Mouse (Mus musculus): ENCODE data around the gene Bcl6b. TPM values are rescaled to one million over a fixed set of nuclear protein-coding genes. Genes with fewer than 3 reads are reported as not detected.

Bcl6b gene
- total and polyA plus RNA-seq, 3 experiments, result 0.22 TPM; not detected in 2

DNA sequence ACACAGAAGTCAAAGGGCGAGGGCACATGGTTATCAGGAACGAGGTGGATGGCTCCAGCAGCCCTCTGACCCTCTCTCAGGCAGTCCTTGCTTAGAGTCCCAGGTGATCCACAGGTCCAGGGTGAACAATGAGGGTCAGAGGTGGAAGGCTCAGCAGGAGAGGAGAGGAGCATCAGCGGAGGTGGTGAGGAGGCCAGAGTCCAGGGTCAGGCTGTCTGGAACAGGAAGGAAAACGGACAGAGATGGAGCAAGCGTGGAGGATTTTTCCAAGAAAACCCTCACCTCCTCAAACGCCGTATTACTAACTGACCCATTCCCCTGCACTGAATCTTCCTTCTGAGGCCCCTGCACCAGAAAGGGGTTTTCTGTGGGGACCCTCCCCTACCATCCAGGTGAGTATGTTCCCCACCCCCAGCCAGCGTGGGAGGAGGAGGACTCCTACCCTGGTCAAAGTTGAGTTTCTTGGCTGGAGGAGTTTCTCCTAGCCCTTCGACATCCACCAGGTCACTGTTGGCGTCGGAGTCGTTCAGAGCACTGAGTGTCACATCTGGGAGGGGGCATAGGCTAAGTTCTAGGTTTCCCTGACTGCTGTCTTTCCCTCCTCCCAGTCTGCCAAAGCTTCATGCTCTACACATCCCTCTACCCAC lies 5.8 kb upstream of the Bcl6b start:
- ATAC-seq (ENCODE audit: extremely low read depth, insufficient number of reproducible peaks, low FRiP score, poor library complexity, severe bottlenecking) (no peak), DNase-seq (ENCODE audit: low spot score) (no peak)
- Histone ChIP-seq H3K4me1 (ENCODE audit: insufficient read depth, low read depth, low read length) (peaks cover 74% of the 10 kb centered on the region), H3K4me3 (ENCODE audit: low read depth, low read length) (no peak overlapping the region), H3K9me3 (replicated peaks) (no peaks in the 10 kb centered on the region), H3K36me3 (replicated peaks) (peaks cover 34% of the 10 kb centered on the region), H3K27me3 (ENCODE audit: insufficient read depth, low read length) (peaks cover under 1% of the 10 kb centered on the region; the same call in 1 of the 2 replicates)
- no peak for TF ChIP-seq CTCF (IDR thresholded peaks at IDR 0.05; ENCODE audit: low read depth, low read length)
- TF ChIP-seq POLR2AphosphoS5 (IDR thresholded peaks at IDR 0.05; ENCODE audit: insufficient replicate concordance, low read depth, low read length), result no peak
- TF ChIP-seq GATA1 (IDR thresholded peaks at IDR 0.05; ENCODE audit: borderline replicate concordance, low read length), result no peak
- TF ChIP-seq GATA2 (IDR thresholded peaks at IDR 0.05; ENCODE audit: borderline replicate concordance, low read depth, low read length), result no peak
- TF ChIP-seq TAL1 (conservative IDR thresholded peaks at IDR 0.05; ENCODE audit: low read depth, low read length), result no peak

DNA sequence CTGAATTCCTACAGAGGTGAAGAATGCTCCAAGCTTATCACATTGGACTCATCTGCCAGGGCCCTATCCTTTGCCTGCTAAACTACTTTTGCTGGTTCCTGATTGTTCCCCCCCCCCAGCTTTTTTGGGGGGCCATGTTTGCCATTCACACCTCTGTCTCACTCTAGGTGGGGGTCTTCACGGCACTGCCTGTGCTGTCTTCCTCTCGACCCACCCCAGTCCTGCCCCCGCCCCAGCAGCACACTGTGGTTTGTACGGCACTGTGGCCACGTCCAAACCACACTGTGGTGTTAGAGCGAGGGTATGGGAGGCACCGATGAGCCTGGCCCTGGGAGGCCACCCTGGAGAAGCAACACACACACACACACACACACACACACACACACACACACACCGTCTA lies 4.9 kb upstream of the Bcl6b start:
- peaks cover 9% of the 10 kb centered on the region for H3K27me3 ChIP-seq (ENCODE audit: insufficient read depth, low read length)
- H3K9me3 ChIP-seq (replicated peaks), result no peaks in the 10 kb centered on the region
- DNase-seq (ENCODE audit: low spot score) (no peak), ATAC-seq (ENCODE audit: extremely low read depth, insufficient number of reproducible peaks, low FRiP score, poor library complexity, severe bottlenecking) (no peak)
- H3K4me1 ChIP-seq (ENCODE audit: insufficient read depth, low read depth, low read length), result peaks cover 77% of the 10 kb centered on the region
- H3K4me3 ChIP-seq (ENCODE audit: low read depth, low read length), result no peak overlapping the region
- H3K36me3 ChIP-seq (replicated peaks), result peaks cover 34% of the 10 kb centered on the region
- TF ChIP-seq GATA2 (IDR thresholded peaks at IDR 0.05; ENCODE audit: borderline replicate concordance, low read depth, low read length), result no peak
- no peak for TF ChIP-seq GATA1 (IDR thresholded peaks at IDR 0.05; ENCODE audit: borderline replicate concordance, low read length)
- TF ChIP-seq TAL1 (conservative IDR thresholded peaks at IDR 0.05; ENCODE audit: low read depth, low read length), result no peak

DNA sequence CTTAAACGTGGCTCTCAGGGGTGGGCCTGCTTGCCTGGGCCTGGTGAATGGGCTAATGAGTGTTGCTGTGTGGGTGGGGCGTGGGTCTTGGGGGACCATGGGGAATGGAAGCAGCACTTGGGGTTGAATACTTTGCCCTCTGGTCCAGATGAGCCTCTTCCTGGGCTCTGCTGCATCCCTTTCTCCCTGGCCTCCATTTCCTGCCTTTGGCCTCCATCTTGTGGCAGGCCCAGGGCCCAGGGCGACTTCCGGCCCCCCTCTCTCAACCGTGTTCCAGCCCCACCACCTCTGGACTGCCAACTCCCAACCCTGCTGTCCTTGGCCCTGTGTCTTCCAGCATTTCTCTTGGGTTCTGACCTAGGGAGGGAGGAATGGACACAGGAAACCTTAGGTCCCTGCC lies 4.4 kb upstream of the Bcl6b start:
- ATAC-seq (ENCODE audit: extremely low read depth, insufficient number of reproducible peaks, low FRiP score, poor library complexity, severe bottlenecking), result no peak
- no peak for TF ChIP-seq POLR2AphosphoS5 (IDR thresholded peaks at IDR 0.05; ENCODE audit: insufficient replicate concordance, low read depth, low read length)
- no peak for TF ChIP-seq CTCF (IDR thresholded peaks at IDR 0.05; ENCODE audit: low read depth, low read length)
- H3K27me3 ChIP-seq (ENCODE audit: insufficient read depth, low read length), result peaks cover 14% of the 10 kb centered on the region
- no peak overlapping the region for H3K4me3 ChIP-seq (ENCODE audit: low read depth, low read length)
- H3K4me1 ChIP-seq (ENCODE audit: insufficient read depth, low read depth, low read length), result peaks cover 79% of the 10 kb centered on the region
- DNase-seq (ENCODE audit: low spot score), result no peak
- H3K9me3 ChIP-seq (replicated peaks), result no peaks in the 10 kb centered on the region
- peaks cover 34% of the 10 kb centered on the region for H3K36me3 ChIP-seq (replicated peaks)

DNA sequence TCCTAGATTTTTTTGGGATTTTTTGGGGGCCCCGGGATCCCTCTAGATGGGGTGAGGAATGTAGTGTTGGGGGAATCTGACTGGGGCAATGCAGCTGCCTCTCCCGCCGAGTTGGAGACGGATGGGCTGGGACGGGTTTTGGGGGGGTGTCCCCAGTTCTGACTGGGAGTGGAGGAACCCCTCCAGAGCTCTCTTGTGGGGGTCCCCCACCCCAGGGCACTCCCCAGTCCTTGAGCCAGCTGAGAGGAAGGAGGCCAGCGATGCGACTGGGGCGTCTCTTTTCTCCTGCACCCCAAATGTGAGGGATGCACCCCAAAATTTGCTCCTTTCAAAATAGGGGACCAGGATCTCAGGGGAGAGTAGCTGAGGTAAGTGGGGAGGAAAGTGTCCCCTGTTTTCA lies 3.4 kb upstream of the Bcl6b start:
- Histone ChIP-seq H3K9me3 (replicated peaks) (no peaks in the 10 kb centered on the region), H3K4me1 (ENCODE audit: insufficient read depth, low read depth, low read length) (peaks cover 75% of the 10 kb centered on the region), H3K27me3 (ENCODE audit: insufficient read depth, low read length) (peaks cover 24% of the 10 kb centered on the region), H3K4me3 (ENCODE audit: low read depth, low read length) (no peak overlapping the region; the same call in 1 of the 2 replicates), H3K36me3 (replicated peaks) (peaks cover 31% of the 10 kb centered on the region)
- TF ChIP-seq POLR2AphosphoS5 (IDR thresholded peaks at IDR 0.05; ENCODE audit: insufficient replicate concordance, low read depth, low read length) (no peak), TAL1 (conservative IDR thresholded peaks at IDR 0.05; ENCODE audit: low read depth, low read length) (no peak), GATA2 (IDR thresholded peaks at IDR 0.05; ENCODE audit: borderline replicate concordance, low read depth, low read length) (no peak), CTCF (IDR thresholded peaks at IDR 0.05; ENCODE audit: low read depth, low read length) (no peak), GATA1 (IDR thresholded peaks at IDR 0.05; ENCODE audit: borderline replicate concordance, low read length) (no peak)
- ATAC-seq (ENCODE audit: extremely low read depth, insufficient number of reproducible peaks, low FRiP score, poor library complexity, severe bottlenecking) (no peak), DNase-seq (ENCODE audit: low spot score) (no peak)

DNA sequence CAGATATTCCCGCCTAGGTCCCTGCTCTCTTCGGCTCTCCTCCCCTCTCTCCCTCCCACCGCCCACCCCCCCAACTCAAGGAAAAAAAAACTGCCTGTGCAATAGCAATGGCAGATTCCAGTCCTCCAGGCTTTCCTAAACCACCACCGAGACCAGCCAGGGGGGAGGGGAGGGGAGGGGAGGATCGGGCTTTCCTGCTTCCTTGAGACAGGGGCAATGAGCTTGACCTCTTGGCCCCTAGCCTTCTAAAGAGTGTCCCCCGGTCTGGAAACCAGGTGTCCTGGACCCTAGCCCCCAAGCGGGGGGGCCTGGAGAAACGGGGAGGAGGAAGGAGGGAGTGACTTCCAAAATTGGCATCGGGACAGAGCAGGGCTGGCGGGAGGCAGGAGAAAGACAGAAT lies 2.9 kb upstream of the Bcl6b start:
- no peaks in the 10 kb centered on the region for H3K9me3 ChIP-seq (replicated peaks)
- TF ChIP-seq GATA1 (IDR thresholded peaks at IDR 0.05; ENCODE audit: borderline replicate concordance, low read length) (no peak), TAL1 (conservative IDR thresholded peaks at IDR 0.05; ENCODE audit: low read depth, low read length) (no peak), GATA2 (IDR thresholded peaks at IDR 0.05; ENCODE audit: borderline replicate concordance, low read depth, low read length) (no peak), POLR2AphosphoS5 (IDR thresholded peaks at IDR 0.05; ENCODE audit: insufficient replicate concordance, low read depth, low read length) (no peak), CTCF (IDR thresholded peaks at IDR 0.05; ENCODE audit: low read depth, low read length) (no peak)
- no peak for DNase-seq (ENCODE audit: low spot score)
- H3K4me1 ChIP-seq (ENCODE audit: insufficient read depth, low read depth, low read length), result peaks cover 75% of the 10 kb centered on the region
- peaks cover 29% of the 10 kb centered on the region for H3K36me3 ChIP-seq (replicated peaks)
- ATAC-seq (ENCODE audit: extremely low read depth, insufficient number of reproducible peaks, low FRiP score, poor library complexity, severe bottlenecking), result no peak
- peaks cover 25% of the 10 kb centered on the region for H3K27me3 ChIP-seq (ENCODE audit: insufficient read depth, low read length)
- H3K4me3 ChIP-seq (ENCODE audit: low read depth, low read length), result peak overlapping the region; percentile 16; the same call in 1 of the 2 replicates

DNA sequence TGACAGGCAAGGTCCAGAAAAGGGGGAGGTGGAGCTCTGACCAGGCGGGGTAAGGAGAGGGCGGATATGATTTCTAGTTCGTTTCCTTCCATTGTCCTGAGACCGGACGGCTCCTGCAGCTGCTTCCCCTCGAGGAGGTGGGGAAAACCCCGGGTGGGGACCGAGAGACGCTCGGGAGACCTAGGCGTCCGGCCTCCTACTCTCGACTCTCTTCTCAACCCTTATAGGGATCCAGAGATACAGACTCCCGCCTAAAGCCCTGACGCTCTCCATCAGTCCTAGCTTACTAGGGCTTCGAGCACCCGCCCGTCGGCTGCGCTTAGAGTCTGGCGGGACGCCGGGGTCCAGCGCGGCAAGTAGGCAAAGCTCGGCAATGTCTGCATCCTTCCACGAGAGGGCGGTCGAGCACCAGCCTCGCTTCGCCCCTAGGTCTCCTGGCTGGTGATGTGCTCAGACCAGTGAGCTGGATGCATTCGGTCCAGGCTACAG lies 685 bp upstream of the Bcl6b start:
- Histone ChIP-seq H3K4me1 (ENCODE audit: insufficient read depth, low read depth, low read length) (peaks cover 59% of the 10 kb centered on the region), H3K9me3 (replicated peaks) (no peaks in the 10 kb centered on the region), H3K4me3 (ENCODE audit: low read depth, low read length) (peak overlapping the region; percentile 55; the same call in 1 of the 2 replicates), H3K27me3 (ENCODE audit: insufficient read depth, low read length) (peaks cover 27% of the 10 kb centered on the region), H3K36me3 (replicated peaks) (peaks cover 14% of the 10 kb centered on the region)
- ATAC-seq (ENCODE audit: extremely low read depth, insufficient number of reproducible peaks, low FRiP score, poor library complexity, severe bottlenecking), result peak; percentile 63
- peak; percentile 78 for DNase-seq (ENCODE audit: low spot score)
- no peak for TF ChIP-seq GATA2 (IDR thresholded peaks at IDR 0.05; ENCODE audit: borderline replicate concordance, low read depth, low read length)
- no peak for TF ChIP-seq TAL1 (conservative IDR thresholded peaks at IDR 0.05; ENCODE audit: low read depth, low read length)
- TF ChIP-seq GATA1 (IDR thresholded peaks at IDR 0.05; ENCODE audit: borderline replicate concordance, low read length), result no peak
- TF ChIP-seq POLR2AphosphoS5 (IDR thresholded peaks at IDR 0.05; ENCODE audit: insufficient replicate concordance, low read depth, low read length), result no peak
- TF ChIP-seq CTCF (IDR thresholded peaks at IDR 0.05; ENCODE audit: low read depth, low read length), result peak; percentile 94
